Mouse (Mus musculus): ENCODE results near the gene Slx1b. TPM values are rescaled to one million over a fixed set of nuclear protein-coding genes. Genes with fewer than 3 reads are reported as not detected.
"Not testable (repeated sequence)": the region's sequence is repeated elsewhere in the genome, so short reads cannot be mapped to it uniquely, and the experiment has no call there.

Slx1b gene
- total RNA-seq (2021) = 1 to 10 TPM; 2.7 to 3.3 TPM
- long read RNA-seq, experiment 1, partial matches to known transcripts = 0 of 5 reads
- long read RNA-seq, experiment 1, other reads (novel, unspliced or antisense) = 0 of 5 reads
- long read RNA-seq, experiment 2, partial matches to known transcripts = 0 of 7 reads
- long read RNA-seq, experiment 2, other reads (novel, unspliced or antisense) = 3 of 7 reads

DNA sequence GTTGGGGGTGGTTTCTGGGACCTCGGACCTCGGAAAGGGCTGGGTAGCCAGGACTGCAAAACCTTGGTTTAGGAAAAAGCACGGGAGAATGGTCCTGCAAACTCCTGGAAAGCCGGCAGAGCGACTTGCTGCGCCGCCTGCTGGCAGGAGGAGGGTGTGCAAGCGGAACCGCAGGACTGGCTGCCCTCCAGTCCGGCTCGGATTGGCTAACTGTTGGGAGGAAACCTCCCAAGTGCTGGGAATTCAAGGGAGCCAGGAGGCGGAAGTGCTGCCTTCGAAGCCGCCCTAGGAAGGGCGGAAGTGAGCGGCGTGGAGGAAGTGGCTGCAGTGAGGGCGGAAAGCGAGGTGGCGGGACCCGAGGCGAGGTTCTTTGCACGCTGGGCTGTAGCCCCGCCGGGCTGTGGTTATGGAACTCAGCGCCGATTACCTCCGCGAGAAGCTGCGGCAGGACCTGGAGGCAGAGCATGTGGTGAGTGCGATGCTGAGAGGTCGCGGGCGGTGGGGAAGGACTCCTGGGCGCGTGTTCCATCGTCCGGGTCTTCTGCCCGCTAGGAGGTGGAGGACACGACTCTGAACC, at the start of gene Slx1b:
Gene Slx1b (minus strand): TSS at position 154 of the 577 bp plus-strand sequence.
- peak; percentile 95 for DNase-seq

GRCm38 (mm10) chr7:126741964-126742482, 46.4 kb upstream of the Slx1b start:
- DNase-seq = no peak

DNA sequence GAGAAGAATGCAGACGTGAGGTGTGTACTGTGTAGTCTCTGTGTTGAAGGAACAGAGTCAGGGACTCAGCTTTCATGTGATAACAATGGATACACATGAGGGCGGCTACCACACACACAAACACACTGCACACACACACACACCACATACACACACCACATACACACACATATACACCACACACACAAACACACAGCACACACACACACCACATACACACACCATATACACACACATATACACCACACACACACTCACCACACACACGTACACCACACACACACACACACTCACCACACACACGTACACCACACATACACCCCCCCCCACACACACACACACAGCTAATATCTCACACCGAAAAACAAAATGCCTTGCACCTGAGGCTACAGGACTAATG, 45.9 kb upstream of the Slx1b start:
- DNase-seq = no peak

GRCm38 (mm10) chr7:126740977-126741376, 45.4 kb upstream of the Slx1b start:
- DNase-seq = no peak

- DNase-seq = no peak
Measured at GRCm38 (mm10) chr7:126740132-126740735, 44.6 kb upstream of the Slx1b start.

DNA sequence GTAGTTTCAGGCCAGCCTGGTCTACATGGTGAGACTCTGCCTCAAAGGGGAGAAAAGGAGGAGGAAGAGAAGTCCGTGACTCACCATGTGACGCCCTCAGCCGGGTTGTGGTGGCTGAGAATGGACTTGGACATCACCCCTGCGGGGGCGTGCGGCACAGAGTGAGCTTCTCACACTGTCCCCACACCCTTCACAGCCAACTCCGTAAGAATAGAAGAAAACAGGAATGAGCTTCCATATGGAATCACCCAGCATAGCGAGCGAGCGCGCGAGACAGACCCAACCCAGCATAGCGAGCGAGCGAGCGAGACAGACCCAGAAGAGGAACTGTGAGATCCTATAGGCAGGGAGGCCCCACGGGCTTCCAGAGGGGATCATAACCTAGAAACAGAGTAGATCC, 44.0 kb upstream of the Slx1b start:
- no peak for DNase-seq

- DNase-seq = no peak
Measured at GRCm38 (mm10) chr7:126736122-126736521, 40.5 kb upstream of the Slx1b start.

GRCm38 (mm10) chr7:126730256-126730789, 34.7 kb upstream of the Slx1b start:
- DNase-seq = not testable (repeated sequence)

DNA sequence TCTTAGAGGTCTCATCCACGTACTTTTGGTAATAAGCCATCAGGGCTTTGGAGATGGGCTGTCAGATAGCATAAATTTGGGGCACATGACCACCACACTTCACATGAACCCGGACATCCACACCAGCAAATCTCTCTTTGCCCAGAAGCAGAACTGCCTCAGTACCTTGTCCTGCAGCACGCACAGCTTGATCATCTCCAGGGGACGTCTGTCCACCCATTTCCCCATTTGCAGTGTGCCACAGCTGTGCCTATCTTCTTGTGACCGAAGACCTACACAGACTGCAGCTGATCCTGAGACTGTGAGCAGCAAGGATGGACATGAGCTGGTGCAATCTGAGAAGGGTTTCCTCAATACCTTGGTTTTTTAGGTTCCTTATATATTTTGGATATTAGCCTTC, 30.1 kb upstream of the Slx1b start:
- no peak for DNase-seq

DNA sequence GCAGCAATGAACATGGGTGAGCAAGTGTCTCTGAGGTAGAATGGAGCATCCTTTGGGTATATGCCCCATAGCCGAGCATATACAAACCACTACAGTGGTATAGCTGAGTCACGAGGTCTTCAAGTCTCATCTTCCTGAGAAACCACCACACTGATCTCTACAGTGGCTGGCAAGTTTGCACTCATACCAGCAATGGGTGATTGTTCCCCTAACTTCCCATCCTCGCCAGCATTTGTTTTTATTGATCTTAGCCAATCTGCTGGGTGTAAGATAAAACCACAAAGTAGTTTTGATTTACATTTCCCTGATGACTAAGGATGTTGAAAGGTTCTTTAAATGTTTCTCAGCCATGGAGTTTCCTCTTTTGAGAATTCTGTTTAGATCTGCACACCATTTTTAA, 29.5 kb upstream of the Slx1b start:
- DNase-seq = no peak

DNA sequence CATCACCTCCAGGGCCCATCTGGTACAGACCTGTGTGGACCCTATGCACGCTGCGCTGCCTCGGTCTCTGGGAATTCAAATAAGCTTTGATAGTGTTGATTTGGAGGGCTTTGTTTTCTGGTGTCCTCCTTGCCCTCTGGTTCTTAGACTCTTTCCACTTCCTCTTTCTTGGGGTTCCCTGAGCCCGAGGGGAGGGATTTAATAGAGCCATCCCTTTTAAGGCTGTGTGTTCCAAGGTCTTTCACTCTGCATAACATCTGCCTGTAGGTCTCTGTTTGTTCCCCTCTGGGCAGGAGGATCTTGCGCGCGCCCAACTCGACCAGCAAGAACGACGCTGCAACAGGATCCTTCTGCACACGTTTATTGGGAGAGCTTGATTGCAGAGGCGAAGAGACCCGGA, 26.1 kb upstream of the Slx1b start:
- no peak for DNase-seq

DNA sequence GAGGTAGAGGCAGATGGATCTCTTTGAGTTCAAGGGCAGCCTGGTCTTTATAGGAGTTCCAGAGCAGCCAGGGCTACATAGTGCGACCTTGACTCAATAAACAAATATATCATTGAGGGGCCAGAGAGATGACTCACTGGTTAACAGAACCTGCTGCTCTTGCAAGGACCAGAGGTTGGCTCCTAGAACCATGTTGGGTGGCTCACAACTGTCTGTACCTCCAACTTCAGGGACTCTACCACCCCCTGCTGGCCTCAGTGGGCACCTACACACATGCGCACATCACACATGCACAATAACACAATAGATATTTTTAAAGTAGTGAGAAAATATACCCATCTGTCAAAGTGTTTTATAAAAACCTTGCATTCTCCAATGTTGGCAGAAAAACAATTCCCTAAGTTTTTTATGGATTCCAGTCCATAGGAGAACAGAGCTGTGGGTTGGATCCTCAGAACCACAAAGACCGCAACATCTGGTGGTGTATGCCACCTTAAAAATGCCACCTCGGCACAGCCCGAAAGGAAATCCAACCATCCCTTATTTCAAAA, 23.3 kb upstream of the Slx1b start:
- no peak for DNase-seq

DNA sequence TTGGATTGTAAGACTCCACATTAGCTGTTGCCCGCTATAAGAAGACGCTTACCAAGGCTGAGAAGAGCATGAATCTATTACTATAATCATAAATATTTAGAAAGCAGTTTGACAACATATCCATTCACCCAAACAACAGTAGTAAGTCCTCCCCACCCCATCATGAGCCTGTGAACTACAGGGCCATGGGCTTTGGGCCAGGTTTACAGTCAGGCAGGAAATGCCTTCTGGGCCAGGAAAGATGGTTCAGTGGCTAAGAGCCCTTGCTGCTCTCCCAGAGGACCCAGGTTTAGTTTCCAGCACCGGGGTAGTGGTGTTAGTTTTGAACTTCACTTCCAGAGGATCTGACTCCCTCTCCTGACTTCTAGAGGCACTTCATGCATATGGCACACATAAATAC, 22.0 kb upstream of the Slx1b start:
- no peak for DNase-seq

DNA sequence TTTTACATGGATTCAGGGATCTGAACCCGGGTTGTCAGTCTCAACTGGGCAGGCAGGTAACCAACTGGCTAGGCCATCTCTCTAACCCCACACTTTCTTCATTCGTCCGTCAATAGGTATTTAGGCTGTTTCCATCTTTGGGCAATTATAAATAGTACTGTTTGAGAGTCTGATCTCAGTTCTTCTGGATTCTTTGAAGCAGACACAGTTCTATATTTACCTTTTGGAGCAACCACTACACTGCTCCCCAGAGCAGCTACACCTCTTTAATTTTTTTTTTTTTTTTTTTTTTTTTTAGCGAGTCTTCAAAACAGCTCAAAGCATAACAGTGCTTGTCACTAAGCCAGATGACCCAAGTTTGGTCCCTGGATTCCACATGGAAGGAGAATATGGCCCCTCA, 20.1 kb upstream of the Slx1b start:
- DNase-seq = no peak

- no peak for DNase-seq
Measured at GRCm38 (mm10) chr7:126711910-126712309, 16.3 kb upstream of the Slx1b start.

- DNase-seq = no peak
Measured at GRCm38 (mm10) chr7:126710266-126710665, 14.7 kb upstream of the Slx1b start.

DNA sequence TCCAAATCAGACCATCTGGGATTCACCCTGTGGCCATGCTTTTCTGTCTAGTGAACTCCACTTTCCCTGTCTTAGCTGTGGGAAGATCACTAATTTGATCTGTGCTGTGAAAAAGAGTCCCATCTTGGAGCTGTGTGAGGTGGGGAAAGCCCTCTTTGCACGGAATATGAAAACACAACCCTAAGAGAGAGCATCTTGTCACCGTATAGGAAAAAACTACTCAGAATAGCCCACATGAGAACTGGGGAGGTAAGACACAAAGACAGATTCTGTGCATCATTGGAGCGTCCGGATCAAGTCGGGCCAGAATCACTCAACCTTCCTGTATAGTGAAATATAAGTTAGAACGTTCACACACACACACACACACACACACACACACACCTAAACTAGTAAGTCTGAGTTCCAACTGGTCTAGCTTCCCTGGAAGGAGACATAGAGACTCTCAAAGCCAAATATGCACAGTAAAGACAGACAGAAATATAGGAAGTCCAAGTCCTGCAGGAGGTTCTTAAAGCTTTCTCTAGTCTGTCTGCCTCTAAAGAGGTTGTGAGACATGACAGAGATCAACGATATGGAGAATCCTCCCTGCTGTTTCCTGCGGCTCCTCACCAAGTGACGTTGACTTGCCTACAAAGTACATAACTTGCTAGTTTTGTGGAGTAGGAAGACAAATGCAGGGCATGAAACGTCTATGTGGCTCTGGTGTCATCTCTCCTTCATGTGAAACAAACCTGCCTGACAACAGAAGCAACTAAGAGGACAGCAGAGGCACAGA, 12.8 kb upstream of the Slx1b start:
- no peak for DNase-seq

DNA sequence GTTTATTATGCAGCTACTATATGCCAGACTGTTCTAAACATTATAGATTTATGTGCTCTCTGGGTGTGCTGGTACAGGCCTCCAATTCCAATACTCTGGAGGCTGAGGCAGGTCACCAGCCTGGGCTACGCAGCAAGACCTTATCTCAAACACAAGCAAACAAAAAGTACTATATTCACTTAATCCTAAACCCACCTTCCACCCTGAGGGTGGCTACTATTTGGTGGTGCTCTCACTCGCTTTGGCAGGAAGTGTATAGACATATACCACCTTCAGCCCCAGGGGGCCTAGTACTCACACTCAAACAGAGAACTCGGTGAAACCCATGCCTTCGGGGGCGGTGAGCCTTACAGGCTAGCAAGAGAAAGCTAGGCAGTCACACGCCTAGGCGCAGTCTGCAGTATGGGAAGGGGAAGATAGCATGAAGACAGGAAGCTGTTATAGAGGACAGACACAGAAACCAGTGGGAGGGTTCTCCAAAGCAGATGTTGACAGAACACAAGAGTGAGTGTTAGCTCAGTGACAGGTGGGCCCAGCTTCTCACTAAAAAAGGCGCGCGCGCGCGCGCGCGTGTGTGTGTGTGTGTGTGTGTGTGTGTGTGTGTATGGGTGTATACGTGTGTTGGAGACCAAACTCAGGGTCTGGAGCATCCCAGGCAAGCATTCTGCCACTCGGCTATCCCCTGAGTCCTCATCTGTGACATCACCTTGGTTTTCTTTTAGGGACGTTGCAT, 12.0 kb upstream of the Slx1b start, which contains the start of gene Coro1a:
Gene Coro1a (minus strand): TSS at position 346 of the 733 bp plus-strand sequence.
- DNase-seq = no peak

DNA sequence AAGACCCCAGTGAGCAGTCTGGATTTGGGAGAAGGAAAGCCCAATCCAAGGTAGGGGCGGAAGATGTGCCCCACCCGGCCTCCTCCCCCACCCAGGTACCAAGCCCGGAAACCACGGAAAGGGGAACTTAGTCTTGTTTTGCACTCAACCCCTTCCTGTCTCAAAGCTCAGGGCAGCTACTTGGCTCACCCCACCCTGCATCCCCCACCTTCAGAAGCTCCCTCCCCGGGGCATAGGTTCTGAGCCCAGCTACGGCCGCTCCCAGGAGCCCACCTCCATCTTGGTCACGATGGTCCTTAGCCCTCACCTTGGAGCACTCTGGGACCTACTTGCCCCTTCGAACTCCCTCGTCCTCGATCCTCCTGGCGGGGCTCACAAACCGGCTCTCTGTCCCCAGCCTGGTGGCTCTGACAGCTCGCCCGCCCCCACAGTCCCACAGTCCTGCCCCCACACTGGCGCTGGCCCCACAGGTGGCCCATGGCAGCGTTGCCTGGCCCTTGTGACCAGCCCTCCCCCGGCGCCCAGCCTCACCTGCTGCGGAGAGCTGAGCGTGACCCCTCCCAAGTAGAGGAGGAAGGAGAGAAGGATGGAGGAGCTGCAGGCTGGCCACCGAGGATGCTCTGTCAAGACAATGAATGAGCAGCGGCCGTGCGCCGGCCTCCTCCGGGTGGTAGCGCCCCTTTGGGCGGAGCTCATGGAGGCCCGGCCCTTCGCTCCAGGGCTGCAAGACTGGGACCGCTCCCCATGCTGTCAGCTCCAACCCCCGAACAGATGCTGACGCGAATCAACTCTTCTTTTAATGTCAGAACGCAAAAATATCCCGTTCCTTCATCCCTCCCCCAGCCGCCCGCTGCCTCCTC, 8.8 kb upstream of the Slx1b start:
- DNase-seq = peak; percentile 77

GRCm38 (mm10) chr7:126703757-126704077, 8.1 kb upstream of the Slx1b start:
- no peak for DNase-seq
